Mouse (Mus musculus) Patski (cell line): ENCODE measurements around the gene Tsc22d2. TPM values are rescaled to one million over a fixed set of nuclear protein-coding genes. Genes with fewer than 3 reads are reported as not detected.

Experiments
- ATAC-seq: fragments of 100-300 bp; one replicate; pipeline ENCODE4 v1.8.0; 2021
- CTCF ChIA-PET: fragments of 350-600 bp; sonication (Branson Sonifier 250); formaldehyde crosslinking; loops from one replicate; lab custom pipeline; 2022; ENCODE audit warnings: inconsistent platforms; lab: Charles Lee
- POLR2A ChIA-PET: fragments of 350-600 bp; sonication (Branson Sonifier 250); formaldehyde crosslinking; loops from one replicate; lab custom pipeline; 2022; ENCODE audit warnings: antibody characterized with exemption, inconsistent platforms; lab: Charles Lee
- DNase-seq: peaks from one replicate; pipeline ENCODE4 v3.0.0-alpha.2; 2011; ENCODE audit warnings: low read depth, low spot score
- H3K27me3 ChIP-seq: fragments of 371-371 bp; one replicate; pipeline ENCODE4 v1.5.1; 2021
- CTCF ChIP-seq: fragments of 100-300 bp; IDR thresholded peaks from one replicate; pipeline ENCODE4 v1.5.1; 2021
- in situ Hi-C: fragments of 300-500 bp; cut with MboI; formaldehyde crosslinking; loops from 3 replicates; pipeline ENCODE4 v1.11.1; 2018; ENCODE audit warnings: low pct_unique_long_range_greater_than_20kb, mixed read lengths
- polyA plus RNA-seq: library from polyadenylated mRNA; unstranded; gene quantifications from one replicate; pipeline ENCODE4 v1.2.3, GENCODE M21; 2021

The Tsc22d2 gene
- polyA plus RNA-seq, 1 experiment from 2014 or later, result 31.8 TPM

DNA sequence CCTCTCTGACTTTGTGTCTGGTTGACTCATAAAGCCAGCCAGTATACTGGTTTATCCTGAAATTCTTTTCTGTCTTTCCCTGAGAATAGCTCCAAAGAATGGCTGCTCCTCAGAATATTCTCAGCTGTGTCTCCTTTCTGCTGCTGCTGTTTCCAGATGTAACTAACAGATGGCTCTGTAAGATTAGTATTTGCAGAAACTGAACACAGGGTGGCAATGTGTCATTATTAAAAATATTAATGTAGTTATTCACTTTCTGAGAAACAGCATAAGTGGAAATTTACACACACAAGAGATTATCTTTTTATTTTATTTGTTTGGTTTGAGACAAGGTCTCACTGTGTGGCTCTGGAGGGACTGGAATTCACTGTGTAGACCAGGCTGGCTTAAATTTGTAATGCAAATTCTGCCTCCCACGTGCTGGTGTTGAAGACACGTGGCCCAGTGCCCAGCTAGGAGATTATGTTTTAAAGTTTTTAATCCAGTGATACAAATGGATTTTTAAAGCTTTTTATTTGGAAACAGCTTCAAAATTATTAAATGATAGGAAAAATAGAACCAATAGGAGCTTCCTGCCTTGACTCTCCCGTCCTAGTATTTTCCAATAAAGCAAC, 89.3 kb downstream of the Tsc22d2 start:
- in situ Hi-C loops, result no loop called here
- no peaks in the 10 kb centered on the region for H3K27me3 ChIP-seq
- DNase-seq (no peak), ATAC-seq (no peak)
- no peak for TF ChIP-seq CTCF
- ChIA-PET POLR2A (interaction anchor here (0.6 to 0.7 kb wide), 2 partner anchors 224 to 682 kb away, joined by 5 to 6 read pairs; no protein-coding TSS in a partner anchor), CTCF (interaction anchor here (0.8 to 1.5 kb wide), 7 partner anchors 9 to 479 kb away, joined by 3 to 6 read pairs (median 4); no protein-coding TSS in a partner anchor)

DNA sequence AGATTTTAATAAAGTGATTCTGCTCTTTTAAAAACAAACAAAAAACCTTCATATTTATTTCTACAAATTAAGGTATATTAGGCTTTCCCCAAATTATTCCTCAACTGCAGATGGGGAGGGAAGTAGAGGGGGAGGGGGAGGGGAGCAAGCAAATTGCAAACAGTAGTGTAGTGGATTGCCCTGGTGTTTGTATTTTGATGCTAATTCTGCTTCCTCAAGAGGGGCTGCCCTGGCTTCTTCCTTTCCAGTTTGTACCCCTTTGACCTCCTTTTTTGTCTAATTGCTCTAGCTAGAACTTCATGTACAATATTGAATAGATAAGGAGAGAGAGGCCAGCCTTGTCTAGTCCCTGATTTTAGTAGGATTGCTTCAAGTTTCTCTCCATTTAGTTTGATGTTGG, 90.2 kb downstream of the Tsc22d2 start:
- no peak for TF ChIP-seq CTCF
- ChIA-PET POLR2A (interaction anchor here (0.7 kb wide), 1 partner anchor 225 kb away, joined by 5 read pairs; no protein-coding TSS in a partner anchor), CTCF (interaction anchor here (1.4 kb wide), 1 partner anchor 19 kb away, joined by 5 read pairs; no protein-coding TSS in a partner anchor)
- in situ Hi-C loops, result no loop called here
- ATAC-seq (no peak), DNase-seq (no peak)
- H3K27me3 ChIP-seq, result no peaks in the 10 kb centered on the region

DNA sequence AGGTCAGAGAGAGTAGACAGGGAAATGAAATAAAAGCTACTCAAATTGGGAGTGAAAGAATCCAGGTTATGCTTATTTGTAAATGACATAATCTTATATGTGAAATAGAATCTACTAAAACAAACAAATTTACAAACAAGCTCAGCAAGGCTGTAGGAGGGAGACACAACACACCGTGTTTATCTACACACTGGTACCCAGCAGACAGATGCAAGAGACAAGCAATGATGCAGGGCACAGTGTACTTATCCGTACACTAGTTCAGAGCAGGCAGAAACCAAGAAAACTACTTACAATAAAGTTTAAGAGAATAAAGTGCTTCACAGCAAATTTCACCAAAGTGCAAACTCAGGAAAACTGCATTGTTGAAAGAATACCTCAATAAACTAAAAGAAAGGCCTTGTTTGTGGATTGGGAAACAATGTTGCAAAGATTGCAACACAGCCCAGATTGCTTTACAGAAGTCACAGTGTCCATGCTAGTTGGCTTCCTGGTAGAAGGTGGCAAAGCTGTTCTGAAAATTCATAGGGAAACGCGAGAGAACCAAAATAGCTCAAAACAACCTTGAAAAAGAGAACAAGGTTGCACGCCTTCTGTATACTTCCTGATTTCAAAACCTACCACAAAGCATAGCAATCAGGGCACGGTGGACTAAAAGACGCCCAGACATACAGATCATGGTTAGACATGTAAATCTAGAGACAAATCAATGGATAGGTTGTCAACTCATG, 93.7 kb downstream of the Tsc22d2 start:
- POLR2A ChIA-PET, result interaction anchor here (0.5 kb wide), 1 partner anchor 10 kb away, joined by 4 read pairs; no protein-coding TSS in a partner anchor
- in situ Hi-C loops, result no loop called here
- ATAC-seq (no peak), DNase-seq (no peak)
- no peak for TF ChIP-seq CTCF
- CTCF ChIA-PET, result interaction anchor here (1.0 to 1.3 kb wide), 3 partner anchors 10 to 65 kb away, joined by 3 to 4 read pairs (median 3); no protein-coding TSS in a partner anchor
- H3K27me3 ChIP-seq, result no peaks in the 10 kb centered on the region

DNA sequence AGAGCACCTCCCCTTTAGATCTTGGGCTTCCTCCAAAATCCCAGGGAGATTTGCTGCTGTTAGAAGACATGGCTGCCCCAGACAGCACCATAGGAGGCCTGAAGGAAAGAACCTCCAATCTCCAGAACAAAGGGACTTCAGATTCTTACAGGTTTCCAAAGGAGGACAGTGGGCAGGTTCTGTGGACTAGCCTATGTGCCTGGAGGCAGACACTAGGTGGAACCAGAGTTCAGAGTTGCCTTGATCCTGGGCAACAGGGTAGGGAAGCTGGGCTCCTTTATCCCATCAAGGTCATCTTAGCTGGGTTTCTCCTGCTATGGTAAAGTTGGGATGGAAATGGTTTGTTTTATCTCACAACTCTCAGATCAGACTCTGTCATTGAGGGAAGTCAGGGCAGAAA, 97.1 kb downstream of the Tsc22d2 start:
- in situ Hi-C loops, result loop anchor here (10.0 kb wide), 1 partner anchor 143 kb away; no protein-coding TSS in a partner anchor
- TF ChIP-seq CTCF, result peak; percentile 71
- DNase-seq (no peak), ATAC-seq (peak; percentile 86)
- ChIA-PET POLR2A (interaction anchor here (1.0 kb wide), 1 partner anchor 181 kb away, joined by 3 read pairs; the partner anchor contains the start of gene Siah2), CTCF (interaction anchor here (0.7 to 2.4 kb wide), 5 partner anchors 8 to 352 kb away, joined by 3 to 8 read pairs (median 5); no protein-coding TSS in a partner anchor)
- no peaks in the 10 kb centered on the region for H3K27me3 ChIP-seq

DNA sequence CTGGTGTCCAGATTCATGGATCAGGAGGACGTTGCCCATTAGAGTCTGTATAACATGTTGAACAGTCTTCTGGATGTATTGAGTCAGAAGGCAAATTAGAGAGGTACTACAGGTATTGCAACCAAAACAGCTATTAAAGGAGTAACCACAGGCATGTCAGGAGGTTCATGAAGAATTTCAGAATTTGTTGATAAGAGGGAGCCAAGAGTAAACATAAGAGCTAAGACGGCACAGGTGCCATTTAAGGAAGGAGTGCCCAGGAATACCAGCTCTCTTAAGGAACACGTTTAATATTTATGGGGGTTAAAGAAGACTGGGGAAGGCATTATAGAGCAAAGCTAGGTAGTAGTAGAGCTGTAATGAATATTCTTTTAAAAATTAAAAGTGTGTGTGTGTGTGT, 98.2 kb downstream of the Tsc22d2 start:
- DNase-seq (no peak), ATAC-seq (no peak)
- H3K27me3 ChIP-seq, result no peaks in the 10 kb centered on the region
- ChIA-PET POLR2A (interaction anchor here (1.0 kb wide), 1 partner anchor 180 kb away, joined by 3 read pairs; the partner anchor contains the start of gene Siah2), CTCF (interaction anchor here (1.5 to 1.9 kb wide), 4 partner anchors 9 to 353 kb away, joined by 3 to 6 read pairs (median 4); no protein-coding TSS in a partner anchor)
- in situ Hi-C loops, result loop anchor here (10.0 kb wide), 1 partner anchor 142 kb away; no protein-coding TSS in a partner anchor
- TF ChIP-seq CTCF, result no peak

DNA sequence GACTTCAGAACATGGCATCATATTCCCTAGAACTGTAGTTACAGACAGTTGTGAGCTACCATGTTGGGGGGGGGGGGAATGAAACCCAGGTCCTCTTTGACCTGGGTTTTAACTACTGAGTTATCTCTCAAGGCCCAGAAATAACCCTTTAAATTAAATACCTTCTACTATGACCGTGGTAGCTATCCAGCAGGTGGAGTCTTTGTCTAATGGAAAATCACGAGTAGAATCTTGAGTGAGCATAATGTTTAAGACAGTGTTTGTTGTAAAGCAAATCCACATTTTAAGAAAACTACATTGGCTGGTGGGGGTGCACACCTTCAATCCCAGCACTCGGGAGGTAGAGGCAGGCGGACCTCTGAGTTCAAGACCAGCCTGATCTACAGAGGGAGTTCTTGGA, 99.0 kb downstream of the Tsc22d2 start:
- POLR2A ChIA-PET, result no interaction called here
- in situ Hi-C loops, result loop anchor here (10.0 kb wide), 1 partner anchor 141 kb away; no protein-coding TSS in a partner anchor
- no peak for ATAC-seq

DNA sequence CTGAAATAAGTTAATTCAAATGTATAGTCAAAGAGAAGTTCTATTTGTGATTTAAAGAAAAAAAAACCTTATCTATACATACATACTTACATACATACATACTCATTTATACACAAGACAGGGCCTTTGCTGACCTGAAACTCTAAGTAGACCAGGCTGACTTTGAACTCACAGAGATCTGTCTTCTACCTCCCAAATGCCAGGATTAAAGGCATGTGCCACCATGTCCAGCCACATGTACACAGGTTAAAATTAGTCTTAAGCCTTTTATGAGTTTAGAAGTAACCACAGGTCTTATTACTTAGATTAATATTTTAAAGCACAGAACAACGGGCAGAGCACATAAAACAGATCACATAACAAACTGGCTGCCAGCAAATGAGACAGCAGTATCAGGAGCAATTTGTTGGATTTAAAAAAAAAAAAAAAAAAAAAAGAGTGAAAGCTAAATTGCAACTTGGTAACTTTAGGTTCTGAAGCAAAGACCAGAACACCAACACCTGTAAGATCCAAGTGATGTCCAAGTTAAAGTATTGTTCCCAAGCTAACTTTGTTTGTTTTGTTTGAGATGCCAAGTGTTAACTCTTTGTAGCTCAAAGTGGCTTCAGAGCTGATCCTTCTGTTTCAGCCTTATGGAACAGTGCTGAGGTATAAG, 101.6 kb downstream of the Tsc22d2 start:
- no peak for DNase-seq
- CTCF ChIA-PET, result interaction anchor here (1.3 kb wide), 1 partner anchor 12 kb away, joined by 4 read pairs; no protein-coding TSS in a partner anchor
- TF ChIP-seq CTCF, result no peak

More for the DNA sequence above, 99.0 kb downstream of the Tsc22d2 start:
- CTCF ChIA-PET, result interaction anchor here (1.5 to 1.9 kb wide), 3 partner anchors 10 to 354 kb away, joined by 3 to 6 read pairs (median 4); no protein-coding TSS in a partner anchor
- TF ChIP-seq CTCF, result no peak
- no peaks in the 10 kb centered on the region for H3K27me3 ChIP-seq
- DNase-seq, result no peak

More for the DNA sequence above, 101.6 kb downstream of the Tsc22d2 start:
- no peaks in the 10 kb centered on the region for H3K27me3 ChIP-seq
- POLR2A ChIA-PET, result no interaction called here
- in situ Hi-C loops, result loop anchor here (5.0 to 10.0 kb wide), 2 partner anchors 139 to 266 kb away; no protein-coding TSS in a partner anchor
- ATAC-seq, result no peak

Other genes with a start within 250 kb of the Tsc22d2 start
- gene Eif2a, start 111.1 kb downstream of the Tsc22d2 start, polyA plus RNA-seq, result 85.4 TPM
- 107 TPM for gene Serp1, start 111.2 kb downstream of the Tsc22d2 start, polyA plus RNA-seq
- 211 TPM for gene Selenot, start 161.9 kb downstream of the Tsc22d2 start, polyA plus RNA-seq
- 0.14 TPM for gene Erich6, start 222.5 kb downstream of the Tsc22d2 start, polyA plus RNA-seq